Mouse (Mus musculus) intestine, postnatal 0 days (tissue): ENCODE data around the gene Camsap2. TPM values are rescaled to one million over a fixed set of nuclear protein-coding genes. Genes with fewer than 3 reads are reported as not detected.
A peak's percentile ranks its signal among the peaks of the same experiment; 100 is the strongest.

Experiments used
- ATAC-seq: fragments of 200-750 bp; cut with Nextera tagmentation; 2 replicates; pipeline ENCODE4 v1.8.0; 2017; ENCODE audit warnings: mild to moderate bottlenecking, moderate TSS enrichment, moderate library complexity
- H3K27ac ChIP-seq: fragments of 300-500 bp; sonication (generic); 2 replicates; pipeline ENCODE4 v1.5.1; 2014; ENCODE audit warnings: mild to moderate bottlenecking, low read depth, low read length, moderate library complexity
- H3K27me3 ChIP-seq: fragments of 300-500 bp; sonication (generic); replicated peaks from 2 replicates; pipeline ENCODE4 v1.6.1; 2014; ENCODE audit warnings: low read length, mixed read lengths; ENCODE audit not compliant: control insufficient read depth, insufficient read depth
- H3K36me3 ChIP-seq: fragments of 300-500 bp; sonication (generic); 2 replicates; pipeline ENCODE4 v1.6.1; 2014; ENCODE audit warnings: mild to moderate bottlenecking, moderate library complexity; ENCODE audit not compliant: control insufficient read depth, insufficient read depth
- H3K4me1 ChIP-seq: fragments of 300-500 bp; sonication (generic); replicated peaks from 2 replicates; pipeline ENCODE4 v1.6.1; 2014; ENCODE audit warnings: antibody characterized with exemption, low read length, mixed read lengths; ENCODE audit not compliant: control insufficient read depth, insufficient read depth
- H3K4me2 ChIP-seq: fragments of 300-500 bp; sonication (generic); replicated peaks from 2 replicates; pipeline ENCODE4 v1.6.1; 2014; ENCODE audit warnings: low read depth, mild to moderate bottlenecking, moderate library complexity
- H3K4me3 ChIP-seq: fragments of 300-500 bp; sonication (generic); 2 replicates; pipeline ENCODE4 v1.5.1; 2014; ENCODE audit warnings: low read depth, low read length
- H3K9ac ChIP-seq: fragments of 300-500 bp; sonication (generic); 2 replicates; pipeline ENCODE4 v1.6.1; 2014; ENCODE audit warnings: mild to moderate bottlenecking, low read depth, low read length
- H3K9me3 ChIP-seq: fragments of 300-500 bp; sonication (generic); 2 replicates; pipeline ENCODE4 v1.6.1; 2016; ENCODE audit warnings: mixed run types; ENCODE audit not compliant: control insufficient read depth
- CTCF ChIP-seq: sonication (generic); IDR thresholded peaks from 2 replicates; pipeline ENCODE4 v1.5.1; 2016; ENCODE audit warnings: low read depth, mild to moderate bottlenecking, control low read depth, antibody characterized with exemption, moderate library complexity
- WGBS: fragments of 180-500 bp; shearing (Covaris S2); extraction: QIAGEN DNeasy Blood & Tissue Kit; methylation state at CpG from one replicate; pipeline ENCODE4 v1.1.7; 2014; 5-methylcytosine and 5-hydroxymethylcytosine counted together
- polyA plus RNA-seq: library from polyadenylated mRNA; unstranded; fragments of >200 nt; fragmentation: Nextera tagmentation; extraction: Ambion mirVana; gene quantifications from 2 replicates; pipeline ENCODE4 v1.2.1, GENCODE M21; 2015

The Camsap2 gene
- 3.3 and 3.6 TPM in 2 replicates for polyA plus RNA-seq

DNA sequence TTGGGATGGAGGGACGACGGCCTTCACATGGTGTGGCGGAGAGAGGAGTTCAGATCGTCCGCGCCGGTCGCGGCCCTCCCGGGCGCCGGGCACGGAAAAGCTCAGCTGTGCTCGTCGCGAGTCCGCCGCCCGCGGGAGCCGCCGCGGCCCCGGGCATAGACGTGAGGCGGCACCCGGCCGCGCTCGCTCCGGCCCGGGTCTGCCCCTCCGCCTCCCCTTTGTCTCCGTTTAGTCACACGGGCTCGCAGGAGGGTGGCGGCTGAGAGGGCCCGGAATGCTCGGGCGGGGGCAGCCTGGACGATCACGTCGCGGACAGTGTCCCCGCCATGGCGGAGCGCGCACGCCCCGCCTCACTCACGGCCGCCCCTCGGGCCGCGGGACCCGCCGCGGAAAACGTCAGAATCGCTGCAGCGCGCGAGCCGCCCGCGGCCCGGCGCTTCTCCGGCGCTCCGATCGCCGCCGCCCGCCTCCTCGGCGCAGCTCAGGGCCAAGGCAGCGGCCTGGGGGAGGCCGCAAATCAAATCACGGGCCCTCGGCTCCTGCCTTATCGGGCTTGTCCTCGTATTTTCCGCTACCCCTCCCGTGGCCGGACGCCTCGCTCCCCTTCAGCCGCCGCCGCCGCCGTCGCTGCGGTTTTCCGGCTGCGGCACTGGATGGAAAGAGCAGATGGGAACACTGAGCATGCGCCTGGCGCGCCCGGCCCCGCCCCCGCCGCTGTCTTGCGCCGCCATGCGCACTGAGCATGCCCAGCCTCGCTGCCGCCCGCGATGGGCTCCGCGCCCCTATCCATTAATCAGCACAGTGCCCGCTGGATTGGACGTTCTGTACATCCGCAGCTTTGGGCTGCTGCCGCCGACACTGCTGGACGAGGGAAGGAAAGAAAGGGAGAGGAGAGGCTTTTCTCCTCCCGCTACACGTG, at the start of gene Camsap2:
Gene Camsap2 (minus strand): TSS at position 651 of the 919 bp plus-strand sequence.
- H3K36me3 ChIP-seq = no peaks in the 10 kb centered on the region
- peak within 1 kb of the TSS; percentile 74 for H3K4me2 ChIP-seq
- no peaks in the 10 kb centered on the region for H3K9me3 ChIP-seq
- TF ChIP-seq CTCF = no peak
- WGBS = under 1% methylated on average over 116 of the region's 121 CpGs
- H3K4me1 ChIP-seq = no peaks in the 10 kb centered on the region; the same call in 1 of the 2 replicates
- H3K27ac ChIP-seq = peak within 1 kb of the TSS; percentile 85
- peak within 1 kb of the TSS; percentile 59 for H3K9ac ChIP-seq
- H3K27me3 ChIP-seq = peaks cover 55% of the 10 kb centered on the region
- peak; percentile 79 for ATAC-seq
- peak within 1 kb of the TSS; percentile 80 for H3K4me3 ChIP-seq

DNA sequence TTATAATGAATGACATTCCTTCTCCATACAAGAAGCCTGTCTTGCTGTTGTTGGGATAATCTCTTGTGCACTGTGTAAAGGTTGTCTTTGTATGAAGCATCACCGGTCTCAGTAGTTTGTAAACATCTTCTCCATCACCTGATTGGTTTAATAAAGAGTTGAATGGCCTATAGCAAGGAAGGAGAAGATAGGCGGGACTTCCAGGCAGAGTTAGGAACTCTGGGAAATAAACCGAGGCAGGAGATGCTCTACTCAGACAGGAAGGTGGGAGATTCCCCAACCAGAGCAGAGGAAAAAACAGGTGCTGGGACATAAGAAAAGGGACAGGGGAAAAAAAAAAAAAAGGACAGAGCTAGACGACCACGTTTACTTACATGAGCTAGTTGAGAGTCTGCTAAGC, 49.2 kb upstream of the Camsap2 start:
- H3K4me1 ChIP-seq = no peaks in the 10 kb centered on the region
- no peaks in the 10 kb centered on the region; the same call in 1 of the 2 replicates for H3K27me3 ChIP-seq
- H3K27ac ChIP-seq = no peak overlapping the region
- no peak overlapping the region for H3K4me2 ChIP-seq
- H3K4me3 ChIP-seq = no peak overlapping the region
- no peaks in the 10 kb centered on the region for H3K36me3 ChIP-seq
- TF ChIP-seq CTCF = no peak
- ATAC-seq = no peak
- no peaks in the 10 kb centered on the region for H3K9me3 ChIP-seq
- H3K9ac ChIP-seq = no peak overlapping the region
- 49% methylated on average over 5 of the region's 5 CpGs for WGBS

DNA sequence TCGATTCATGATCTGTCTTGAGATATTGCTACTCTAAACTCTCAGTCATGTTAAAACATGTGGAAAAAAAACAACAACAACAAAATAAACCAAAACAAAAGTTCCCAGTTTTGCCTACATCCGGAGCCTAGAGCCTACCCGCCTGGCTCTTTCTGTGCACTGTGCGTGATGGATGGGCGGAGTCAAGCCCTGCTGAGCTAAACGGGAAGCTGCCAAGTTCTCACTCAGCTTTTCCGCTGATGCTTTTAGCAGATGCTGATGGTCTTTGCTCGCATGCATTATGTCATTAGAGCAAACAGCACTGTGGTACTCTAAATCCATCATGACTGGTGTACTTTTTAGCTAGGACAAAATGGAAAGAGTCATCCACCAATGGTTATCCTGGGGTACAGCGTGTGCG, 48.6 kb upstream of the Camsap2 start:
- no peak for ATAC-seq
- no peak overlapping the region for H3K4me3 ChIP-seq
- no peak overlapping the region for H3K27ac ChIP-seq
- 40% methylated on average over 10 of the region's 10 CpGs for WGBS
- no peaks in the 10 kb centered on the region for H3K36me3 ChIP-seq
- no peak overlapping the region for H3K4me2 ChIP-seq
- no peak overlapping the region for H3K9ac ChIP-seq
- H3K4me1 ChIP-seq = no peaks in the 10 kb centered on the region
- H3K9me3 ChIP-seq = no peaks in the 10 kb centered on the region
- TF ChIP-seq CTCF = no peak
- no peaks in the 10 kb centered on the region; the same call in 1 of the 2 replicates for H3K27me3 ChIP-seq

DNA sequence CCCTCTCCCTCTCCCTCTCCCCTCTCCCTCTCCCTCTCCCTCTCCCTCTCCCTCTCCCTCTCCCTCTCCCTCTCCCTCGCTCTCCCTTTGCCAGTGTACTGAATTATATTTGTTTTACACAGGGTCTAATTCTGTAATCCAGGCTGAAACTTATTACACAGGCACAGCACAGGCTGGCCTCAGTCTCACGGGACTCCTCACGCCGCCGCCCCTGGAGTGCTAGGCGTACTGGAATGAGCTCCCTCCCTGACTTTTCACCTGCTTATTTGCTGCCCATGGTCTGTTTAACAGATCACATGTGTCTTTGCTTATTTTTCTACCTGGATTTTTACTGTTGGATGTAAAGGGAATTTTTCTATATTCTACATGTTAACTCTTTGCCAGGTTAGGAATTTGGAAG, 41.0 kb upstream of the Camsap2 start:
- H3K36me3 ChIP-seq = no peaks in the 10 kb centered on the region
- H3K4me1 ChIP-seq = no peaks in the 10 kb centered on the region
- no peak overlapping the region for H3K9ac ChIP-seq
- 36% methylated on average over 5 of the region's 6 CpGs for WGBS
- no peaks in the 10 kb centered on the region for H3K9me3 ChIP-seq
- H3K4me2 ChIP-seq = no peak overlapping the region
- H3K27ac ChIP-seq = no peak overlapping the region
- ATAC-seq = no peak
- peaks cover 26% of the 10 kb centered on the region for H3K27me3 ChIP-seq
- no peak for TF ChIP-seq CTCF
- H3K4me3 ChIP-seq = no peak overlapping the region

DNA sequence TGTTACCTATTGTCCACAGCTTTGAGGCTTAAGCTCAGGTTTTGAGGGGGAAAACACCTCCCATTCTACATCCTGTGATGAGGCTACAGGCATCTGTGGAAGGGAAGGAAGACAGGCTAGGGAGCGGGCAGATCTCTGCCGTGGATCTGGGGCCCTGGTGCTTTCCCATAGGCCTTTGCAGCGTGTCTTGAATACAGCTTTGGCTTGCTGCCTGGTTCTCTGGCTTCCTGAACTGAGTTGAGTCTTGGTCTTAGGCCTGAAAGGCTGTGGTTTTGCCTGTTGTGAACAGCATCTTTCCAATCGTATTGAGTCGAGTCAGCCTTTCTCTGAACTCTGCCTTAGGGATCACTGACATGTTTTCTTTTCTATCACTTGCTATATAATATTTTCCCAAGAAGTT, 35.7 kb upstream of the Camsap2 start:
- no peak overlapping the region for H3K27ac ChIP-seq
- 75% methylated on average over 5 of the region's 5 CpGs for WGBS

DNA sequence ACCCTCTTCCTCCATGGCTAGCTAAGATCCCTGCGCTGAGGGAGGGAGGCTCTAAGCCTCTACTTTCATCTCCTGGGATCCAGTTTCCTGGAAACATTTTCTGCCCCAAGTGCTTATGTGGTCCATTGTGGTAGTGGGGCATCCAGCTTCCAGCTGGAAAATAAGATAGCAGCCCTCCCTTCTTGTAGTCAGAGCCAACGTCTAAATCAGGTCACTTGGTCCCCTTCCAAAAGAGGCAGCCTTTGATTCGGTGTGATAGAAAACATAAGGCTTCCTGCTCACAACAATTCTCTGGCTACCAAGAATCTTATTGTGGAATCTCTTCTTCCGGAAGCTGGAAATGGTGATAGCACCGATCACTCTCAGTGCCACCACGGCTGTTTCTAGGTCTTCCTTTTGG, 35.3 kb upstream of the Camsap2 start:
- no peak overlapping the region for H3K27ac ChIP-seq
- no peak overlapping the region for H3K4me3 ChIP-seq
- H3K9me3 ChIP-seq = no peaks in the 10 kb centered on the region
- 68% methylated on average over 6 of the region's 6 CpGs for WGBS
- TF ChIP-seq CTCF = no peak
- ATAC-seq = no peak
- H3K27me3 ChIP-seq = peaks cover 50% of the 10 kb centered on the region
- no peaks in the 10 kb centered on the region for H3K36me3 ChIP-seq
- no peaks in the 10 kb centered on the region for H3K4me1 ChIP-seq
- H3K4me2 ChIP-seq = no peak overlapping the region
- H3K9ac ChIP-seq = no peak overlapping the region

More for the DNA sequence above, 35.7 kb upstream of the Camsap2 start:
- no peaks in the 10 kb centered on the region for H3K4me1 ChIP-seq
- H3K27me3 ChIP-seq = peaks cover 47% of the 10 kb centered on the region
- no peak overlapping the region for H3K4me3 ChIP-seq
- no peaks in the 10 kb centered on the region for H3K9me3 ChIP-seq
- no peaks in the 10 kb centered on the region for H3K36me3 ChIP-seq
- H3K9ac ChIP-seq = no peak overlapping the region
- no peak overlapping the region for H3K4me2 ChIP-seq
- TF ChIP-seq CTCF = no peak
- no peak for ATAC-seq
